In the genomic region with DNA sequence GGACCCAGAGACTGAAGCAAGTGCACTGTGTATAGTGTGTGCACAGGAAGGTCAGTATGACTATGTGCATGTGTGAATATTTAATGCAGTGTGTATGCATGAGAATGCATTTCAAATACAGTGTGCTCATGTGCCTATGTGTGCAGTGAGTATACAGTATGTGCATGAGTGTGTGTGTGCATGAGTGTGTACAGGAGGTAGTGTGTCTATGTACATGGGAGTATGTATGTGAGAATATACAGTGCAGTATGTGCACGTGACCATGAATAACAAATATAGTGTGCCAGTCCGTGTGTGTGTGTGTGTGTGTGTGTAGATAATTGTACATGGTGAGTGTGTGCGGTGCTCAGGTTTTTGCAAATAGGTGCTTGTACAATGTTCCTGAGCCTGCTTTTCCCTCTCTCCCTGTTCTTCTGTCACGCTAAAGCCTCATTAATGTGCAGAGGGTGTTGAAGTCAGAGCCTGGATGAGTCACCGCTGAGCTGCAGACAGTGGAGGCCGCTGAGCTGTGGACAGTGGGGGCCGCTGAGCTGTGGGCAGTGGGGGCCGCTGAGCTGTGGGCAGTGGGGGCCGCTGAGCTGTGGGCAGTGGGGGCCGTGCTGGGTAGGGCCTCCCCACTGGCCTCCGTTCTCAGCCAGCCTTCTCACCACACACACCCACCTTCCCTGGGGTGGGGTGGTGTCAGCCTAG, we compare ENCODE assay signal across 9 mouse cellular contexts. TPM values are rescaled to one million over a fixed set of nuclear protein-coding genes. Genes with fewer than 3 reads are reported as not detected.
DNase-seq lines count a peak whose midpoint lies in the region; ATAC-seq and TF ChIP-seq lines count a peak whose summit lies in the region.
"Had no signal": no experiment of that assay in that cellular context is flagged by ENCODE, and none has a peak within 500 bp of the region (broad histone marks: within the 10 kb centered on the region; RNA-seq: fewer than 3 reads in every experiment).

No protein-coding gene starts in this region.

- H3K4me1 ChIP-seq in kidney, postnatal 0 days (replicated peaks; ENCODE audit: insufficient read depth, low read length) = no peaks in the 10 kb centered on the region
- 0 out of 2 replicates have a peak, but pooled peaks cover 3% of the 10 kb centered on the region for H3K4me1 ChIP-seq in midbrain, embryonic 13.5 days (replicated peaks)

- H3K27me3 ChIP-seq in kidney, postnatal 0 days (ENCODE audit: insufficient read depth, low read length) = no peaks in the 10 kb centered on the region
- no peaks in the 10 kb centered on the region for H3K27me3 ChIP-seq in midbrain, embryonic 13.5 days

- no peak overlapping the region for H3K27ac ChIP-seq in kidney, postnatal 0 days
- no peak overlapping the region for H3K27ac ChIP-seq in midbrain, embryonic 13.5 days

- DNase-seq in kidney, postnatal 0 days (ENCODE audit: low spot score) = peak; percentile 12
- no peak for DNase-seq in kidney, adult 8-10 months
- peak; percentile 79 for DNase-seq in NIH3T3 (ENCODE audit: low read depth)
- peak; percentile 41 to 63 for DNase-seq in adrenal gland, postnatal 36 days
- no peak for DNase-seq in cerebellum, postnatal 4 days (ENCODE audit: low spot score in 2 of 2)
- no peak for DNase-seq in cerebellum, adult 11-12 months
- no peak for DNase-seq in kidney, postnatal 25 days
- DNase-seq: cerebellum, postnatal 14 days had no signal

- no peaks in the 10 kb centered on the region for H3K9me3 ChIP-seq in kidney, postnatal 0 days (replicated peaks; ENCODE audit: low read length)
- no peaks in the 10 kb centered on the region for H3K9me3 ChIP-seq in midbrain, embryonic 13.5 days

- no peak overlapping the region for H3K9ac ChIP-seq in kidney, postnatal 0 days (ENCODE audit: low read depth, low read length)
- no peak overlapping the region for H3K9ac ChIP-seq in midbrain, embryonic 13.5 days (replicated peaks)

- no peak for TF ChIP-seq CTCF in kidney, postnatal 0 days (IDR thresholded peaks at IDR 0.05; ENCODE audit: low read depth)

- 56% methylated on average over 11 of the region's 11 CpGs for WGBS in kidney, postnatal 0 days
- 75% methylated on average over 11 of the region's 11 CpGs for WGBS in midbrain, embryonic 13.5 days

- peak; percentile 57; the same call in 1 of the 2 replicates for ATAC-seq in kidney, postnatal 0 days (replicated peaks; ENCODE audit: low FRiP score, low read depth)
- peak; percentile 81 for ATAC-seq in midbrain, embryonic 13.5 days

- no peaks in the 10 kb centered on the region for H3K36me3 ChIP-seq in kidney, postnatal 0 days (ENCODE audit: insufficient read depth, low read length)
- H3K36me3 ChIP-seq in midbrain, embryonic 13.5 days = no peaks in the 10 kb centered on the region

- H3K4me2 ChIP-seq in kidney, postnatal 0 days (ENCODE audit: low read length) = no peak overlapping the region
- H3K4me2 ChIP-seq in midbrain, embryonic 13.5 days (replicated peaks) = no peak overlapping the region

- H3K4me3 ChIP-seq in kidney, postnatal 0 days (replicated peaks; ENCODE audit: low read depth, low read length) = no peak overlapping the region
- no peak overlapping the region for H3K4me3 ChIP-seq in midbrain, embryonic 13.5 days (replicated peaks)

RNA-seq across cellular contexts. Expression of gene Stx16, which starts 50.8 kb away (rescaled TPM):
- 6.2 and 8.7 TPM in 2 replicates for polyA plus RNA-seq in kidney, postnatal 0 days (2015; fragmentation: Nextera tagmentation; extraction: Ambion mirVana)
- 10 to 100 TPM; 48.5 to 57.9 TPM for total RNA-seq in adrenal gland, postnatal 36 days (2021)
- polyA plus RNA-seq in midbrain, embryonic 13.5 days (2015; fragmentation: Nextera tagmentation; extraction: Ambion mirVana) = 13.4 and 15.0 TPM in 2 replicates

Comparison
In these comparisons a context has a peak if more than half of its experiments do, and no peak if none do; other contexts are left out.
1. DNase-seq: peak in kidney, postnatal 0 days (single experiment), NIH3T3 (single experiment) and adrenal gland, postnatal 36 days (2 of 2); none in kidney, adult 8-10 months (0 of 2), cerebellum, postnatal 4 days (0 of 2), cerebellum, adult 11-12 months (single experiment) and kidney, postnatal 25 days (0 of 2).